Mouse (Mus musculus) kidney, postnatal 25 days (tissue): ENCODE results near the gene Msrb1.
"Not testable (repeated sequence)": the region's sequence is repeated elsewhere in the genome, so short reads cannot be mapped to it uniquely, and the experiment has no call there.

Experiments
- DNase-seq, 2 experiments: peaks; one replicate each; pipeline ENCODE4 v3.0.0; 2021; ENCODE audit warnings: mixed read lengths in 2 of 2

Gene Msrb1

GRCm38 (mm10) chr17:24720616-24721015 lies 15.8 kb upstream of the Msrb1 start:
- DNase-seq: not testable (repeated sequence)

- DNase-seq: not testable (repeated sequence)
Measured at GRCm38 (mm10) chr17:24721383-24721955, 15.0 kb upstream of the Msrb1 start.

- no peak for DNase-seq
Measured at GRCm38 (mm10) chr17:24722220-24722924, 14.1 kb upstream of the Msrb1 start.

GRCm38 (mm10) chr17:24723122-24723880 lies 13.1 kb upstream of the Msrb1 start:
- DNase-seq: no peak

- no peak for DNase-seq
Measured at GRCm38 (mm10) chr17:24723881-24724180, 12.6 kb upstream of the Msrb1 start.

GRCm38 (mm10) chr17:24724184-24724583 lies 12.3 kb upstream of the Msrb1 start, which contains the start of gene Ndufb10:
Gene Ndufb10, minus strand, starts transcription at chr17:24724478.
- DNase-seq: peak; percentile 96 to 99

- no peak for DNase-seq
Measured at GRCm38 (mm10) chr17:24725637-24726390, 10.6 kb upstream of the Msrb1 start.

- DNase-seq: no peak
Measured at GRCm38 (mm10) chr17:24727618-24728017, 8.8 kb upstream of the Msrb1 start, which contains the start of gene Rpl3l. Gene Rpl3l, plus strand, starts transcription at chr17:24727820.

- no peak for DNase-seq
Measured at GRCm38 (mm10) chr17:24728184-24728583, 8.3 kb upstream of the Msrb1 start.

- no peak for DNase-seq
Measured at GRCm38 (mm10) chr17:24729067-24729466, 7.4 kb upstream of the Msrb1 start.

- no peak for DNase-seq
Measured at GRCm38 (mm10) chr17:24730787-24731186, 5.7 kb upstream of the Msrb1 start.

- peak in 1 of 2 experiments; percentile 65 for DNase-seq
Measured at GRCm38 (mm10) chr17:24732233-24732935, 4.1 kb upstream of the Msrb1 start.

GRCm38 (mm10) chr17:24733434-24734050 lies 2.9 kb upstream of the Msrb1 start:
- DNase-seq: no peak

- no peak for DNase-seq
Measured at GRCm38 (mm10) chr17:24734513-24734912, 1.9 kb upstream of the Msrb1 start.

- DNase-seq: no peak
Measured at GRCm38 (mm10) chr17:24735446-24735845, 996 bp upstream of the Msrb1 start.

GRCm38 (mm10) chr17:24737135-24737810 lies 831 bp downstream of the Msrb1 start:
- peak; percentile 40 to 69 for DNase-seq

GRCm38 (mm10) chr17:24738238-24738637 lies 1.8 kb downstream of the Msrb1 start:
- DNase-seq: peak; percentile 74 to 83

GRCm38 (mm10) chr17:24739926-24740325 lies 3.5 kb downstream of the Msrb1 start:
- no peak for DNase-seq

- no peak for DNase-seq
Measured at GRCm38 (mm10) chr17:24742307-24742706, 5.9 kb downstream of the Msrb1 start.

GRCm38 (mm10) chr17:24743896-24744295 lies 7.5 kb downstream of the Msrb1 start:
- no peak for DNase-seq

GRCm38 (mm10) chr17:24744381-24744780 lies 7.9 kb downstream of the Msrb1 start:
- DNase-seq: no peak
